Mouse (Mus musculus): ENCODE measurements at regions not wholly inside any gene's neighbourhood (a gene's known extent, or its start where the extent isn't known, plus 50 kb on each side); places are given as distances from the start of the nearest gene placed in this dataset.

DNA sequence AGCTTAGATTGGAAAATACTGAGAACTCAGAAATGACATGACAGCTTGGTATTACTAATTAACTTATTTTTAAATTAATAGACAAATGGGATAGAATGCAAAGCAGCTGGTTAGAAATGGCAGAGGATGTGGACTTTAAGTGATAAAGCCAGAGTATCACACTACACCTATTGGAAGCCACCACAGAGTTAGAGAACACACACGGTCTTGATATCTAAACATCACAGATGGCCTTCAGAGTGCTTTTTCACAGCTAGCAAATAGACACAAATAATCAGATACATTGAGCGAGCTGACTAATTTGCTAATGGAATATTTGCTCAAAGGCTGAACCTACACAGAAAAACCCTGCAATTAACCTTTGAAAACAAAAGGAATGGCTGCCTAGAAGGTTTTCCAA, 272.9 kb downstream of the Hdgfl1 start:
- Histone ChIP-seq H3K4me3 (ENCODE audit: low read depth, low read length) (no peak overlapping the region), H3K36me3 (ENCODE audit: control insufficient read depth, insufficient read depth, low read length) (no peaks in the 10 kb centered on the region), H3K4me1 (replicated peaks; ENCODE audit: control insufficient read depth, insufficient read depth, low read length) (no peaks in the 10 kb centered on the region), H3K9ac (ENCODE audit: low read length) (no peak overlapping the region), H3K27me3 (replicated peaks; ENCODE audit: control insufficient read depth, insufficient read depth, low read length) (no peaks in the 10 kb centered on the region), H3K9me3 (ENCODE audit: control insufficient read depth, low read length) (no peaks in the 10 kb centered on the region), H3K4me2 (ENCODE audit: low read length) (no peak overlapping the region), H3K27ac (ENCODE audit: low read depth) (no peak overlapping the region)
- 78% methylated on average over 2 of the region's 2 CpGs for WGBS
- DNase-seq (ENCODE audit: low spot score) (no peak), ATAC-seq (replicated peaks; ENCODE audit: low FRiP score, low TSS enrichment, low read depth) (no peak)

DNA sequence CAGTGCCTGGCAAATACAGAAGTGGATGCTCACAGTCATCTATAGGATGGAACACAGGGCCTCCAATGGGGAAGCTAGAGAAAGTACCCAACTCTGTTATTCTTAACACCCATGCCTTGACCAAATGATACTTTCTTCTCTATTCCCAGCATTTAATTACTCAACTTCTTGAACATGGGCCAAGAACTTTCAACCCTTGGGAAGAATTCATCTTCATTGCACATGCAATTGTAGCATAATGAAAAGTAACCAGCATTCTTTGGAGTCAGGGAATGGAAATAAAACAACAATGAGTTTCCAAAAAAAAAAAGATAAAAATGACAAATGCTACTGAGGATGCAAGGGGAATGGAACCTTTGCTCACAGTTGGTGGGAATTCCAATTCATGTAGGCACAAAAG, 274.1 kb downstream of the Hdgfl1 start:
- Histone ChIP-seq H3K9ac (ENCODE audit: low read length) (no peak overlapping the region), H3K4me1 (replicated peaks; ENCODE audit: control insufficient read depth, insufficient read depth, low read length) (no peaks in the 10 kb centered on the region), H3K4me3 (ENCODE audit: low read depth, low read length) (no peak overlapping the region), H3K4me2 (ENCODE audit: low read length) (no peak overlapping the region), H3K36me3 (ENCODE audit: control insufficient read depth, insufficient read depth, low read length) (no peaks in the 10 kb centered on the region), H3K9me3 (ENCODE audit: control insufficient read depth, low read length) (no peaks in the 10 kb centered on the region), H3K27ac (ENCODE audit: low read depth) (no peak overlapping the region), H3K27me3 (replicated peaks; ENCODE audit: control insufficient read depth, insufficient read depth, low read length) (no peaks in the 10 kb centered on the region)
- ATAC-seq (replicated peaks; ENCODE audit: low FRiP score, low TSS enrichment, low read depth) (no peak), DNase-seq (ENCODE audit: low spot score) (no peak)

DNA sequence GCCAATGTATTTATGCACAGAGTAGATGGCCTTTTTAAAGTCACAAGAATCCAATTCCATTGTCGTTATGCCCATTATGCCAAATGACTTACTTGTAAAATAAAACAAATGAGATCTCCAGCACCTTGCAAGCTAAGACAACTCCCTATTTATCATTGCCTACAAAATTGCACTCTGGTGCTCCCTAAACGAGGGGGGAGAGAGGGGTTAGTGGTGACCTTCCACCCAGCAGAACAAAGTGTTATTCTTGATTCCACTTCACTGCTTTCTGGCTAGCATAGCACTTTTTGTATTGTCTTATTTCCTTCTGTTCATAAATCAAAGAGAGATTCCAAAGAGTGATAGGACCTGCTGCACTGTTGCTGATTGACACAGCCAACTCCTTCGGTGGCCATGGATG, 300.6 kb downstream of the Hdgfl1 start:
- Histone ChIP-seq H3K4me1 (replicated peaks; ENCODE audit: control insufficient read depth, insufficient read depth, low read length) (no peaks in the 10 kb centered on the region), H3K9ac (ENCODE audit: low read length) (no peak overlapping the region), H3K36me3 (ENCODE audit: control insufficient read depth, insufficient read depth, low read length) (no peaks in the 10 kb centered on the region), H3K27me3 (replicated peaks; ENCODE audit: control insufficient read depth, insufficient read depth, low read length) (no peaks in the 10 kb centered on the region), H3K4me2 (ENCODE audit: low read length) (no peak overlapping the region), H3K9me3 (ENCODE audit: control insufficient read depth, low read length) (no peaks in the 10 kb centered on the region), H3K27ac (ENCODE audit: low read depth) (no peak overlapping the region), H3K4me3 (ENCODE audit: low read depth, low read length) (no peak overlapping the region)
- WGBS, result 58% methylated on average over 3 of the region's 3 CpGs
- ATAC-seq (replicated peaks; ENCODE audit: low FRiP score, low TSS enrichment, low read depth) (no peak), DNase-seq (ENCODE audit: low spot score) (no peak)

DNA sequence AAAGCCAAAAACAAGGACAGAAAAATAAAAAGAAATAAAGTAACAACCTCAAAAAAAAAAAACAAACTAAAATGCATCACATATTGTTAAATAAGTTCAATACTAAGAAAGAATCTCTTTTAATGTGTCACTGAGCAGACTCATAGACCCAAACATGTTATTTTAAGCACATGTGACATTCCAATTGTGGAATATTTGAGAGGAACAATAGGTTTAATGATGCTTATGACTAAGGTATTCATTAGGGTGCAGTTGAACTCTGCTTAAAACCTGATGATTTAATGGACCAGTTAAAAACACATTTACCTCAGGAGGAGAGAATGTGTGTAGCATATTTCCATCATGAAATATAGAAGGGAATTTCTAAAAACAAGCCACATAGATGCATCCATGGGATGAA, 302.4 kb downstream of the Hdgfl1 start:
- no peaks in the 10 kb centered on the region for H3K36me3 ChIP-seq (ENCODE audit: control insufficient read depth, insufficient read depth, low read length)
- H3K9me3 ChIP-seq (ENCODE audit: control insufficient read depth, low read length), result no peaks in the 10 kb centered on the region
- H3K4me3 ChIP-seq (ENCODE audit: low read depth, low read length), result no peak overlapping the region
- no peaks in the 10 kb centered on the region for H3K27me3 ChIP-seq (replicated peaks; ENCODE audit: control insufficient read depth, insufficient read depth, low read length)
- no peak overlapping the region for H3K4me2 ChIP-seq (ENCODE audit: low read length)
- no peak for ATAC-seq (replicated peaks; ENCODE audit: low FRiP score, low TSS enrichment, low read depth)
- no peak for DNase-seq (ENCODE audit: low spot score)
- no peak overlapping the region for H3K9ac ChIP-seq (ENCODE audit: low read length)
- H3K4me1 ChIP-seq (replicated peaks; ENCODE audit: control insufficient read depth, insufficient read depth, low read length), result no peaks in the 10 kb centered on the region
- no peak overlapping the region for H3K27ac ChIP-seq (ENCODE audit: low read depth)

DNA sequence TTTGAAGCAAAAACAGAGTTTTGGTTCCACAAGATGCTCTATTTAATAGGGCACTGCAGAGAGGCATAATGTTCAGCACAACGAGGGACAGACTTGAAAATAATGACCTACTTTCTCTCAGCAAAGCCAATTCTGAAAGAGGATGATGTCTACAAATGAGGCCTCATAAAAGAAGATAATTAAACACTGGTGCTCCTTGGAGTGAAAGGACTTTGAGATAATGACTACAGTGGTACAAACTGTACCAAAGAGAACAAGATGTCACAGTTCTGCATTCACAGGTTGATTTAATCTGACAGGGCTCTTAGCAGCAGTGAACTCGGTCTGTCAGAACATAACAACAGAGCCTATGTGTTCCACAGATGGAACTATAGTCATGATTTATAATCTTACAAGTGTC, 305.4 kb downstream of the Hdgfl1 start:
- Histone ChIP-seq H3K4me2 (ENCODE audit: low read length) (no peak overlapping the region), H3K4me1 (replicated peaks; ENCODE audit: control insufficient read depth, insufficient read depth, low read length) (no peaks in the 10 kb centered on the region), H3K27me3 (replicated peaks; ENCODE audit: control insufficient read depth, insufficient read depth, low read length) (no peaks in the 10 kb centered on the region), H3K27ac (ENCODE audit: low read depth) (no peak overlapping the region), H3K4me3 (ENCODE audit: low read depth, low read length) (no peak overlapping the region), H3K9me3 (ENCODE audit: control insufficient read depth, low read length) (no peaks in the 10 kb centered on the region), H3K36me3 (ENCODE audit: control insufficient read depth, insufficient read depth, low read length) (no peaks in the 10 kb centered on the region), H3K9ac (ENCODE audit: low read length) (no peak overlapping the region)
- WGBS, result 38% methylated on average over 2 of the region's 2 CpGs
- ATAC-seq (replicated peaks; ENCODE audit: low FRiP score, low TSS enrichment, low read depth) (no peak), DNase-seq (ENCODE audit: low spot score) (no peak)

DNA sequence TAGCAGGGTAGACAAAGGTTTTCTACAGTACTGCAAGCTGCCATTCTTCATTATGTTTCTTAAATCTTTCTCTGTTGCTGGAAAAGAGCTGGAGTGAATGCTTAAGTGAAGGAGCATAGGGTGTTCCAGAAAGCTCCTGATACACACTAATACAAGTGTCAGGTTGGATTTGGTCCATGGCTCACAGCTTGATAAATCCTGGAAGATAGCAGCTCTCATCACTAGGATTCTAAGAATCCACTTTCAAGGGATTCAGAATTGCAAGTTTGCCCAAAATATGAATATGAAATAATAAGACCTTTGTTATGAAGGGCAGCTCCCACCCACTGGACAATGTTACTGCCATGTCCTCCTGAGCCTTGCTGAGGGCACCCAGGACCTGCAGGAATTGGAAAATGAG, 305.9 kb downstream of the Hdgfl1 start:
- Histone ChIP-seq H3K27me3 (replicated peaks; ENCODE audit: control insufficient read depth, insufficient read depth, low read length) (no peaks in the 10 kb centered on the region), H3K4me1 (replicated peaks; ENCODE audit: control insufficient read depth, insufficient read depth, low read length) (no peaks in the 10 kb centered on the region), H3K9me3 (ENCODE audit: control insufficient read depth, low read length) (no peaks in the 10 kb centered on the region), H3K36me3 (ENCODE audit: control insufficient read depth, insufficient read depth, low read length) (no peaks in the 10 kb centered on the region), H3K4me2 (ENCODE audit: low read length) (no peak overlapping the region), H3K27ac (ENCODE audit: low read depth) (no peak overlapping the region), H3K9ac (ENCODE audit: low read length) (no peak overlapping the region), H3K4me3 (ENCODE audit: low read depth, low read length) (no peak overlapping the region)
- no peak for DNase-seq (ENCODE audit: low spot score)
- no peak for ATAC-seq (replicated peaks; ENCODE audit: low FRiP score, low TSS enrichment, low read depth)

DNA sequence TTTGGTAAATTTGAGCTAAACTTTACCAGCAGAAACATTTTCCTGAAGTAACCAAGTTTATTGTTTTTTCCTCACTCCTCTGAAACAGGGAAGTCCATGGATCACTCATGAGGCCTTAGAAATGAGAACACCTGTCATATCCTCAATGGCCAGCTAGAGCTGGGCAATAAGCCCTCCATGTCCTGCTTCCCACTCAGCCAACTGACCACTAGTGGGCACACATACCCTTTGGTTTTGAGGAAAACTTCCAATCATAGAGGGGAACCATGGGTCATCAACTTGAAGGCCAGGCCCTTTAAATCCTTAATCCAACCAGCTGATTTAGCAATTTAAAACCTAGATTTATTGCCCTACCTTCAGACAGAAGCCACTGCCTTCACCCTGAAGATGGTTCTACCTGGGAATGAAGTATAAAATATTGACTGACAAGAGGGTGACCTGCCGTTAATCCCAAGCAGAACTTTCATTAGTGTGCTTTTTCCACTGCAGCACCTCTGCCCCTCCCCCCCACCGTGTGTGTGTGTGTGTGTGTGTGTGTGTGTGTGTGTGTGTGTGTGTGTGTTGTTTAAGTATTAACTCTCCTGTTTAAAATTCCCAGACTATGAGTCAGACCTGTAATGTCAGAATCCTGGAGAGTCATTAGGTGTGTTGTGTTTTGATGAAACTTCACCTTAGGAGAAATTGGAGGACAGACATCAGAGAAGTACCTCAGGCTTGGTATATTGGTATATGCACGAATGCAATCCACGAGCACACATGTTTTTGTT, 312.3 kb downstream of the Hdgfl1 start:
- ATAC-seq (replicated peaks; ENCODE audit: low FRiP score, low TSS enrichment, low read depth) (no peak), DNase-seq (ENCODE audit: low spot score) (no peak)
- no peaks in the 10 kb centered on the region for H3K27me3 ChIP-seq (replicated peaks; ENCODE audit: control insufficient read depth, insufficient read depth, low read length)
- H3K4me3 ChIP-seq (ENCODE audit: low read depth, low read length), result no peak overlapping the region
- H3K27ac ChIP-seq (ENCODE audit: low read depth), result no peak overlapping the region
- no peaks in the 10 kb centered on the region for H3K4me1 ChIP-seq (replicated peaks; ENCODE audit: control insufficient read depth, insufficient read depth, low read length)
- H3K9ac ChIP-seq (ENCODE audit: low read length), result no peak overlapping the region
- WGBS, result 66% methylated on average over 4 of the region's 4 CpGs
- no peaks in the 10 kb centered on the region for H3K9me3 ChIP-seq (ENCODE audit: control insufficient read depth, low read length)
- no peaks in the 10 kb centered on the region for H3K36me3 ChIP-seq (ENCODE audit: control insufficient read depth, insufficient read depth, low read length)
- H3K4me2 ChIP-seq (ENCODE audit: low read length), result no peak overlapping the region

DNA sequence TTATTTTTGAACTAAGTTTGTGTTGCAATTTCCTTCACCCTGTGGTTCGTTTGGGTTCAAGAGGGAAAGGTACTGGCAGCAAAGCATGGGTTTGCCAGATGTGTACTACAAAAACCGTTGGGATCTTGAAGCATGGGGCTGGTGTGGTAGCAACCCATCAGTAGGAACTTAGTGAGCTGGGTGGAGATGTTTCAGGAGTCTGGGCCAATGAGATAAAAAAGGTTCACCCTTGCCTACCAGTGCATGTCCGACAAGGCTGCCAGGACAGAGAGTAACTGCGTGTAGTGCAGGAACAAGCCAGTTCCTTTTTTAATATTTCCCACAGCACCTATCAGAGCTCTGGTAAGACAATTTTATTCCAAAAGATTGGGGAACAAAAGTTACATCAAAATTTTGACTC, 343.3 kb downstream of the Hdgfl1 start:
- Histone ChIP-seq H3K4me1 (replicated peaks; ENCODE audit: control insufficient read depth, insufficient read depth, low read length) (no peaks in the 10 kb centered on the region), H3K36me3 (ENCODE audit: control insufficient read depth, insufficient read depth, low read length) (no peaks in the 10 kb centered on the region), H3K27ac (ENCODE audit: low read depth) (no peak overlapping the region), H3K9me3 (ENCODE audit: control insufficient read depth, low read length) (no peaks in the 10 kb centered on the region), H3K4me2 (ENCODE audit: low read length) (no peak overlapping the region), H3K27me3 (replicated peaks; ENCODE audit: control insufficient read depth, insufficient read depth, low read length) (no peaks in the 10 kb centered on the region), H3K9ac (ENCODE audit: low read length) (no peak overlapping the region), H3K4me3 (ENCODE audit: low read depth, low read length) (no peak overlapping the region)
- DNase-seq (ENCODE audit: low spot score) (no peak), ATAC-seq (replicated peaks; ENCODE audit: low FRiP score, low TSS enrichment, low read depth) (no peak)
- 87% methylated on average over 4 of the region's 4 CpGs for WGBS

DNA sequence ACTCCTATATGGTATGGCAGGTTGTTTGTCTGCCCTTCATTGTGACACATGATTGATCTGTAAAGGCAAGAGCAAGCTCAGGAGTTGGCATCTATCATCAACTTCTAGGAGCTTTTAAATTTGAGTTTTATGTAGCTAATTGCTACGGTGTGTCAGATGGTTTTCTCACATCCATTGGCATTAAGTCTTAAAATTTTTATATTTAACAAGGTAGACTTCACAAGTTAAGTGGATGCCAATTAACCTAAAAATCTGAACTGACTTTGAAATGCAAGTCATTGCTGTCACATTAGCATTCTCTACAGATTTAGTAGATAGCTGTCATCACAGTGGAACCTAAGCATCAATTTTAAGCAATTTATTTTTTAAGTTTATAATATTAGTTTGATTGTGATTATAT, 345.5 kb downstream of the Hdgfl1 start:
- H3K9ac ChIP-seq (ENCODE audit: low read length), result no peak overlapping the region
- no peaks in the 10 kb centered on the region for H3K27me3 ChIP-seq (replicated peaks; ENCODE audit: control insufficient read depth, insufficient read depth, low read length)
- H3K27ac ChIP-seq (ENCODE audit: low read depth), result no peak overlapping the region
- no peaks in the 10 kb centered on the region for H3K36me3 ChIP-seq (ENCODE audit: control insufficient read depth, insufficient read depth, low read length)
- no peak overlapping the region for H3K4me3 ChIP-seq (ENCODE audit: low read depth, low read length)
- ATAC-seq (replicated peaks; ENCODE audit: low FRiP score, low TSS enrichment, low read depth), result no peak
- no peak for DNase-seq (ENCODE audit: low spot score)
- H3K4me2 ChIP-seq (ENCODE audit: low read length), result no peak overlapping the region
- no peaks in the 10 kb centered on the region for H3K9me3 ChIP-seq (ENCODE audit: control insufficient read depth, low read length)
- H3K4me1 ChIP-seq (replicated peaks; ENCODE audit: control insufficient read depth, insufficient read depth, low read length), result no peaks in the 10 kb centered on the region
- 82% methylated on average over 1 of the region's 1 CpGs for WGBS
